Mouse (Mus musculus): Measurements from ENCODE around the gene Abcd3. TPM values are rescaled to one million over a fixed set of nuclear protein-coding genes. Genes with fewer than 3 reads are reported as not detected.

The Abcd3 gene
- polyA plus RNA-seq, 1 experiment from 2014 or later, result 60.4 TPM

DNA sequence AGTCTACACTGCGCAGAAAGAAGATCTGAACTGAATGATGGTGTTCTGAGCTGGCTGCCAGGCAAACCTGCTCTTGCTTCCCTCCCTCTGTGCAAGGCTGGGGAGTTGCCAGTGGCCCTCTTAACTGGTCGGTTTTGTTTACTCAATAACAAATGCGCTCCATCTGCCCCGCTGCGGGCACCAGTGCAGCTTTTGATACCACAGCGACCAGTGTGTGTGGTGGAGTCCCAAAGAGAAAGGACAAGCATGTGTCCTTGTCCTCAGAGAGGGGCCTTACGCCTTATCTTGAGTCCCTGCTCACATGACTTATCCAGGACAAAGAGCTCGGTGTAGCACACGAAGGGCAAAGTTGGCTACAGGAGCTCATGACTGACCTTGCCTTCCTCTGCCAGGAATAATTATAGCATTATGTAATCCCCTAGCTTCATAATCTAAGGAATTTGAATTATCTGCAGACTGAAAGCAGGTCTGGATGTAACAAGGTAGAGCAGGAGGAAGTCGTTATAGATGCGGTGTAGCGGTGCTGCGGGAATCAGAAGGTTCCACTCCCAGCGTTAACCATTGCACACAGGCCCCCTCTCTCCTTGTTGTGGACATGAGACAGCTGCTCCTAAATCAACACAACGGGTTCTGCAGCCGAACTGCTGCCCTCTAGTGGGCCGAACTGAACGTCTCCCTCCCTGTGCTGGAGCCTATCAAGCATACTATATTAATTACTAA, 78.9 kb downstream of the Abcd3 start:
- Histone ChIP-seq H3K36me3 (peaks cover 14% of the 10 kb centered on the region; the same call in 1 of the 2 replicates), H3K4me3 (no peak overlapping the region), H3K9ac (no peak overlapping the region), H3K27ac (no peak overlapping the region), H3K4me1 (peaks cover 7% of the 10 kb centered on the region), H3K27me3 (no peaks in the 10 kb centered on the region), H3K4me2 (peak overlapping the region; percentile 14; the same call in 1 of the 2 replicates), H3K9me3 (no peaks in the 10 kb centered on the region)
- ATAC-seq (ENCODE audit: insufficient number of reproducible peaks, insufficient read depth, low FRiP score, low TSS enrichment, low read depth), result 0 out of 2 replicates have a peak, but pooled peaks have one; percentile 56
- WGBS, result 30% methylated on average over 18 of the region's 18 CpGs

DNA sequence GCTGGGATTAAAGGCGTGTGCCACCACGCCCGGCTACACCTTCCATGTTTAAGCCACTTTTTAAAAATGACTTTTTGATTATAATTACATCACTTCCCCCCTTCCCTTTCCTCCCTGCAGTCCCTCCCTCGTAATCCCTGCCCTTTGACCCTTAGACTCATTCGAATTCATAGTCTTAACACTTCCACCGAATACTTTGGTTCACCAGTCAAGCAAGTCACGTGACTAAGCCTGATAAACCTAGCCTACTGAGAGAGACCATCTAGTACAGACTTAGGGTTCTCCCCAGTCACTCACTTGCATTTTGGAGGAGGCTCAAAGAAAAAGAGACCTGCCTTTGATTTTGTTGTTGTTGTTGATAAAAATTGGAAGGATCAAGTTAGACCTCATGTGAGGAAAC, 79.6 kb downstream of the Abcd3 start:
- H3K27ac ChIP-seq, result no peak overlapping the region
- ATAC-seq (ENCODE audit: insufficient number of reproducible peaks, insufficient read depth, low FRiP score, low TSS enrichment, low read depth), result no peak
- no peaks in the 10 kb centered on the region for H3K9me3 ChIP-seq

DNA sequence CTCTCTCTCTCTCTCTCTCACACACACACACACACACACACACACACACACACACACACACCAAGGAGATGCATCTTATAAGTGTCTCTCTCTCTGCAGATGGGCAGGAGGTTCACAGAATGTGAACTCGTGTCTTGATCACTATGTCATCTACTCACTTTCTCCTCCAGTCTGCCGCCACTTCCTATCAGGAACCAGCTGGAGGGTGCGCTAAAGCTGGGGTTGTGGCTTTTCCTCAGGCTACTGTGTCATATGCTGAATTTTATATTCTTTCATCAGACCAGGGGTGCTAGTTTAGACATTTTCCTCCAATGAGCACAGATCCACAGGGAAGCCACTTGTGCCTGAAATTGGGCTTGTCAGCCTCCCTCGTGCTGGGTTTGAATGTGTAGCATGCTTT, 85.4 kb downstream of the Abcd3 start:
- Histone ChIP-seq H3K27me3 (no peaks in the 10 kb centered on the region), H3K4me1 (0 out of 2 replicates have a peak, but pooled peaks cover 4% of the 10 kb centered on the region), H3K4me2 (no peak overlapping the region), H3K36me3 (peaks cover 14% of the 10 kb centered on the region; the same call in 1 of the 2 replicates), H3K4me3 (no peak overlapping the region), H3K27ac (no peak overlapping the region), H3K9me3 (no peaks in the 10 kb centered on the region), H3K9ac (no peak overlapping the region)
- WGBS, result 90% methylated on average over 4 of the region's 4 CpGs
- no peak for ATAC-seq (ENCODE audit: insufficient number of reproducible peaks, insufficient read depth, low FRiP score, low TSS enrichment, low read depth)

More for the DNA sequence above, 79.6 kb downstream of the Abcd3 start:
- Histone ChIP-seq H3K4me3 (no peak overlapping the region), H3K4me1 (peaks cover 7% of the 10 kb centered on the region), H3K27me3 (no peaks in the 10 kb centered on the region), H3K36me3 (peaks cover 14% of the 10 kb centered on the region; the same call in 1 of the 2 replicates), H3K9ac (no peak overlapping the region), H3K4me2 (no peak overlapping the region)
- WGBS, result 81% methylated on average over 7 of the region's 7 CpGs

DNA sequence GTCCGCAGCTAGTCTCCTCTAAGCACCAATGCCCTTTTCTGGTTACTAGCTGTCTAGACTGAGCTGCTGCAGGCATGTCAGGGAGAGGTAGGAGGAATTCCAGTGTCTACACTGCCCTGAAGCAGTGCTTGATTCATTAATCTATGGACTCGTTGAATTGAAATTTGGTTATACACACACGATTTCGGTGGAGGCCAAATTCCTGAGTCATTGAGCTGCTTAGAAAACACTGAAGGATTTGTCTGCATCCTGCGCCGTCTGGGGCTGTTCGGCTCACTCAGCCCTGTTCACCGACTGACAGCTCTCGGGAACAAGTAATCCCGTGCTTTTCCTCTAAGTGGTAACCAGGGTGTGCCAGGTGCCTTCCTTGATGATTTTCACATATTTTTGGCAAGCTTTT, 89.5 kb downstream of the Abcd3 start:
- H3K4me2 ChIP-seq, result peak overlapping the region; percentile 4; the same call in 1 of the 2 replicates
- peaks cover 26% of the 10 kb centered on the region for H3K4me1 ChIP-seq
- peaks cover 15% of the 10 kb centered on the region for H3K27me3 ChIP-seq
- H3K27ac ChIP-seq, result no peak overlapping the region
- H3K36me3 ChIP-seq, result no peaks in the 10 kb centered on the region
- H3K9me3 ChIP-seq, result no peaks in the 10 kb centered on the region
- WGBS, result 71% methylated on average over 10 of the region's 10 CpGs
- ATAC-seq (ENCODE audit: insufficient number of reproducible peaks, insufficient read depth, low FRiP score, low TSS enrichment, low read depth), result no peak
- H3K4me3 ChIP-seq, result no peak overlapping the region
- H3K9ac ChIP-seq, result no peak overlapping the region

DNA sequence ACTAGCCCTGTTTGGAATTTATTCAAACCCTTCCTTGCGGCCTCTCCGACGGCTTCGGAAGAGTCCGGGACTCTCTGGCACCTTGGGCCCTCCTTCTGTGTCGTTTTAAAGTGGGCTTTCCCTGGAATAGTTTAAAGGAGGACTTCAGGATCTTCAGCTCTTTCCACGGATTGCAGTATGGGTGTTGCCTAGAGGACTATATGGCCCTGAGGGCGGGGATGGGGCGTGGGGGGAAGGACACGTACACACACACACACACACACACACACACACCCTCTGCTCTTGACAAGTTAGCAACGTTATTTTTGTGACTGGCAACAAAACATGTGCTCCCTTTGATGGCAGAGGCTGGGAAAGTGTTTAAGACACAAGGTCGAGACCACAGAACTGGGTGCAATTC, 90.5 kb downstream of the Abcd3 start:
- H3K9me3 ChIP-seq, result no peaks in the 10 kb centered on the region
- H3K4me3 ChIP-seq, result peak overlapping the region; percentile 67
- H3K4me1 ChIP-seq, result peaks cover 26% of the 10 kb centered on the region
- H3K27me3 ChIP-seq, result peaks cover 15% of the 10 kb centered on the region
- H3K4me2 ChIP-seq, result peak overlapping the region; percentile 85
- no peak for ATAC-seq (ENCODE audit: insufficient number of reproducible peaks, insufficient read depth, low FRiP score, low TSS enrichment, low read depth)
- no peak overlapping the region for H3K27ac ChIP-seq
- no peaks in the 10 kb centered on the region for H3K36me3 ChIP-seq
- WGBS, result 34% methylated on average over 12 of the region's 12 CpGs
- no peak overlapping the region for H3K9ac ChIP-seq

DNA sequence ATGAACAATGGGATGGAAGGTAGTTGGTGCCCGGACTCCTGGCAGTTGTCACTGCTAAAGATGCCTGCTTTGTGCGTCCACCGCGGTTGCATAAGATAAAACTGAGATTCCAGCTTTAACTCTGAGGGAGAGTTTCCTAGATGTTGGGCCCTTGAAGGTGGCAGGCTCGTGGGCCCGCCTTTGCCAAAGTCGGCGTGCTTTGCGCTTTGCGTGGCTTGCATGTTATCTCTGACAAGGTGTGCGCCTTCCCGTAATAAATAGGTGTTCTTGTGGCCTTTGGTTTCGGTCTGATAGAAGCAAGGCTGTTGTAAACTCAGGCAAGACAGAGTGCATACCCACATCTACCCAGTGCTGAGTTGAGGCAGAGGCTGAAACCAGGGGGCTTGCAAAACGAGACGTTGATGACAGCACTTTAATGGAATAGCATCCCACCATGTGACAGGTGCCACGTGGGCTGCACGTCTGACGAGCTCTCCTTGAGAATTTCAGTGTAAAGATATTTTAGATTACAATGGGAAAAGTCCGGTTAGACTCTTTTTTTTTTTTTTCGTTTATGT, 91.1 kb downstream of the Abcd3 start:
- Histone ChIP-seq H3K4me3 (peak overlapping the region; percentile 67), H3K9ac (peak overlapping the region; percentile 74), H3K4me1 (peaks cover 27% of the 10 kb centered on the region), H3K36me3 (no peaks in the 10 kb centered on the region), H3K27me3 (peaks cover 15% of the 10 kb centered on the region), H3K27ac (no peak overlapping the region), H3K9me3 (no peaks in the 10 kb centered on the region), H3K4me2 (peak overlapping the region; percentile 85)
- ATAC-seq (ENCODE audit: insufficient number of reproducible peaks, insufficient read depth, low FRiP score, low TSS enrichment, low read depth), result no peak
- 6% methylated on average over 20 of the region's 20 CpGs for WGBS

DNA sequence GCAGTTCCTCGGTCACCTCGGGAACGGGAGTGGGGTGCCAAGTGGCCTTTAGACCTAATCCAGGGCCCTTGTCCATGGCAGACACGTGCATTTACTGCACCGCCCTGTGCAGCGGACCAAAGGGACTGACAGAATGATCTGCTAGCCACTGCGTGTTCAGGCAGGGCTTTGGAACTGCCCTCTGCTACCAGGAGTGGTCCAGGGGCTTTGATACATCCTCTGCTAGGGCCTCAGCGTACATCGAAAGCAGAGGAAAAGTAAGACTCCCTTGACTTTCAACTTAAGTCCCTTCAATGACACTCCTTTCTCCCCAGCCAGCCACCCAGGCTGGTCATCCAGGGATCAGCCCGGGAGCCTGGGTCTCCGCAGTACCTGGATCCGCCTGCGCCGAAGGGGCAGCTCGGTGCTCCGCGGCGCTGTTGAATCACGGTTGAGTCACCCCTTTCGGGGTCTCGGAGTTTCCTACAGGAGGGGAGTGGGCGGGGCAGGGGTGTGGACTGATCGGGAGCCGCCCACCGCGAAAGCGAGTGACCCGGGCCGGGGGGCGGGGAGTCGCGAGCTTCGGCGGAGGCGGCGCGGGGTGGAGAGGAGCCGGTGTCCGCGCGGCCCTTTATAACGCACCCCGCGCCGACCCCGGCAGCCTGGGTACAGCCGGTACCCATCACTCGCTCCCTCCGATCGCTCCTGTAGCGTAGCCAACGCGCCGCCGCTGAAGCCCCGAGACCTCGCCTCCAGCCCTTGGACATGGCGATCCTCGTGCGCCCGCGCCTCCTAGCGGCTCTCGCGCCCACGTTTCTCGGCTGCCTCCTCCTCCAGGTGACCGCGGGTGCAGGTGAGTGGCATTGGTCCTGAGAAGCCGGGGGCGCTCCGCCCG, 91.9 kb downstream of the Abcd3 start, which contains the start of gene F3:
F3 (plus strand) TSS at position 567 of the 874 bp plus-strand sequence.
- WGBS, result under 1% methylated on average over 73 of the region's 73 CpGs
- ATAC-seq (ENCODE audit: insufficient number of reproducible peaks, insufficient read depth, low FRiP score, low TSS enrichment, low read depth), result peak; percentile 86

DNA sequence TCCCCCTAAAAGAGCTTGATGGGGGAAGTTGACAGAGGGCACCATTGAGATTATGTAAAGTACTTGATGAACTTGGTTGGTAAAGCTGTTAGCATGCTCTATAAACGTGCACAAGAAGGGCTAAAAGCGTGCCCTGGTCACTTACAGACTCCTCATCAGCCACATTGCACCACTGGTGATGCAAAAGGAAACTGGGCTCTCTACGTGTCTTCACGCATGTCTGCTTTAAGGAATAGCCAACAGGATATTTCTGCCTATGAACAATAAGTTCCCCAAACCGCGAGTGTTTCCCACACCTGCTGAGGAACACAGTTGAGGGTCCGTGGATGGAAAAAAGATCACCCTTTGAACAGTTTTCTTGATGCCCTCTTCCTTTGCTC, 93.4 kb downstream of the Abcd3 start:
- H3K4me2 ChIP-seq, result no peak overlapping the region
- H3K4me1 ChIP-seq, result peaks cover 39% of the 10 kb centered on the region
- H3K27me3 ChIP-seq, result peaks cover 15% of the 10 kb centered on the region
- H3K9me3 ChIP-seq, result no peaks in the 10 kb centered on the region
- whole genome bisulfite sequencing, result 76% methylated on average over 7 of the region's 7 CpGs
- ATAC-seq (ENCODE audit: insufficient number of reproducible peaks, insufficient read depth, low FRiP score, low TSS enrichment, low read depth), result no peak
- H3K4me3 ChIP-seq, result no peak overlapping the region
- H3K36me3 ChIP-seq, result no peaks in the 10 kb centered on the region
- H3K27ac ChIP-seq, result no peak overlapping the region
- no peak overlapping the region for H3K9ac ChIP-seq

More for the DNA sequence above, 91.9 kb downstream of the Abcd3 start, which contains the start of gene F3:
- Histone ChIP-seq H3K9me3 (no peaks in the 10 kb centered on the region), H3K9ac (peak within 1 kb of the TSS; percentile 74), H3K4me2 (peak within 1 kb of the TSS; percentile 85), H3K27me3 (peaks cover 15% of the 10 kb centered on the region), H3K4me3 (peak within 1 kb of the TSS; percentile 67), H3K27ac (no peak within 1 kb of the TSS), H3K4me1 (peaks cover 36% of the 10 kb centered on the region), H3K36me3 (no peaks in the 10 kb centered on the region)

DNA sequence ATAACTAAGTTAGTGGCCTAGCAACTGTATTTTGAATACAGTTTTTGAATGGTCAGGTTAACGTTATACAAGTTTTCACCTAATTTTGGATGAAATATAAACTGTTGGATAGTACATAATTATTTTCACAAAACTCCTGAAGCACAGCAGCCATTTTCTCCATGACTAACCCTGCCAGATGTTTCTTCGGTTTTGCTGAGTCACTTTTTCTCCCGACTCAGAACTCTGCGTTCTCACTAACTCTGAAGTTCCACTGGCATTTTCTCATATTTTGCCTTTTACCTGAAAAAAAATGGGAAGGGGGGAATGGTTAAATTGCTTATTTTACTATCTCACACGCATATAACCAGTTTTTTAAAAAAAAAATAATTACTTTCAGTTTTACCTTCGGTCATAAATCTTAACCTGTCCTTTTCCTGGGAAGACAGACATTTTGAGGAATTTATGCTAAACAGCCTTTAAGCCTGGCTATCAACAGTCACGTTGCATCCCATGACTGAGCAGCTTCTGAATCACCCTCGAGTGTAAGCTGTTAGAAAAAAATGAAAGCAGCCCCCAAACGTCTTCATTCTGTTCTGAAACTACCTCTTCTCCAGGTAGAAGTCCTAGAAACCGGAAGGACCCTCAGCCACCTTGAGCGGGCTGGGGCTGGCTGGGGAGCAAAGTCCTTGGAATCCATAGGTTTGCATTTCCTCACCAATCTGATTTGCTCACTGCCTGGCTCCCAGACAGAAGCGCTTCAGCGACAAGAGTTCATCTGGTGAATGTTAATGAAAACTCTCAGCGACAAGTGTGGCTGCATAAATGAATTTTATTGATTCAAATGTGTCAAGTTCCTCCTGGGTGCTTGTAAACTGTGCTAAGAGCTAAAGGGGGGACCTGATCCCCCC, 94.1 kb downstream of the Abcd3 start:
- Histone ChIP-seq H3K27me3 (peaks cover 15% of the 10 kb centered on the region), H3K27ac (no peak overlapping the region), H3K4me1 (peaks cover 39% of the 10 kb centered on the region), H3K9ac (no peak overlapping the region), H3K36me3 (no peaks in the 10 kb centered on the region), H3K4me2 (no peak overlapping the region), H3K9me3 (no peaks in the 10 kb centered on the region), H3K4me3 (no peak overlapping the region)
- ATAC-seq (ENCODE audit: insufficient number of reproducible peaks, insufficient read depth, low FRiP score, low TSS enrichment, low read depth), result no peak
- WGBS, result 44% methylated on average over 14 of the region's 14 CpGs

DNA sequence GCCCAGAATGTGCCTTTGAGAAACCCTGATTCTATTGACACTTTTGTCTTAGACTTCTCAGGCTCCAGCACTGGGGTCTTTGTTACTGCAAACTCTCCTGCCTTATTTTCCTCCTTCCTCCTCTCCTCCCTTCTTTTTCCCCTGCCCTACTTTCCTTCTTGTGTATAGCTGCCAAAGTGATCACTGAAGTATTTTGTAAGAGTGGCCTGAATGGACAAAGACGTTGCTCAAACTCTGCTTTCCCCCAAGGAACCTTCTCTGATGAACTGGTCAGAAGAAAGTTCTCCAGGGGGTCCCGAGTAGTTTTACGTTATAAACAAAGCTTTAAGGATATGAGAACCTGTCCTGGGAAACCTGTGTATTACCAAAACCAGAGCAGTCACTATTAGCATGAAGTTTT, 95.4 kb downstream of the Abcd3 start:
- H3K4me3 ChIP-seq, result no peak overlapping the region
- WGBS, result 78% methylated on average over 3 of the region's 3 CpGs
- no peak for ATAC-seq (ENCODE audit: insufficient number of reproducible peaks, insufficient read depth, low FRiP score, low TSS enrichment, low read depth)

DNA sequence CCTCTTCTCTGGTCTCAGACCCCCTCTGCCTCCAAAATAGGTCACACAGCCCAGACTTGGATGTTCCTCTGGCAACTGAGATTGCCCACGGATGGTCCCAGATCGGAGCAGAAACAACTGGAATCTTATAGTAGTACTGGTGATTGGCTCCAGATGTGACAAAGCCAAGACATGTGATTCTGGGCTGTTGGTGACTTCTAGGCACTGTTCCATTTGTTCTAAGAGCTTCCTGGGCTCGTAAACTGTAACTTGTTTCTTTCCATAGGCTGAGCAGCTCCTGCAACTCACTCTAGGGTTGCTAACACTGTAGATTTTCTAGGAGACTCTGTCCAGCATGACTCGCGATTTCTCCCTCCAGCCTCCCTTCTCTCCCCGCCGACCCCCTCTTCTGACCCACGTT, 96.4 kb downstream of the Abcd3 start:
- ATAC-seq (ENCODE audit: insufficient number of reproducible peaks, insufficient read depth, low FRiP score, low TSS enrichment, low read depth), result no peak
- 51% methylated on average over 8 of the region's 8 CpGs for WGBS

More for the DNA sequence above, 95.4 kb downstream of the Abcd3 start:
- Histone ChIP-seq H3K9ac (no peak overlapping the region), H3K4me1 (peaks cover 39% of the 10 kb centered on the region), H3K27ac (no peak overlapping the region), H3K27me3 (peaks cover 15% of the 10 kb centered on the region), H3K4me2 (no peak overlapping the region), H3K9me3 (no peaks in the 10 kb centered on the region), H3K36me3 (no peaks in the 10 kb centered on the region)

More for the DNA sequence above, 96.4 kb downstream of the Abcd3 start:
- Histone ChIP-seq H3K9ac (no peak overlapping the region), H3K36me3 (no peaks in the 10 kb centered on the region), H3K4me1 (peaks cover 31% of the 10 kb centered on the region), H3K27me3 (peaks cover 15% of the 10 kb centered on the region), H3K4me3 (no peak overlapping the region), H3K9me3 (no peaks in the 10 kb centered on the region), H3K4me2 (no peak overlapping the region), H3K27ac (no peak overlapping the region)
